Mouse (Mus musculus) liver, postnatal 0 days (tissue): ENCODE results near the gene Upk2.

Experiments
- CTCF ChIP-seq: sonication (generic); IDR thresholded peaks from 2 replicates; pipeline ENCODE4 v1.5.1; 2016; ENCODE audit warnings: antibody characterized with exemption, low read depth
- EP300 ChIP-seq: IDR thresholded peaks from 2 replicates; pipeline ENCODE4 v1.6.1; 2016; ENCODE audit warnings: antibody characterized with exemption, low read depth, mild to moderate bottlenecking

DNA sequence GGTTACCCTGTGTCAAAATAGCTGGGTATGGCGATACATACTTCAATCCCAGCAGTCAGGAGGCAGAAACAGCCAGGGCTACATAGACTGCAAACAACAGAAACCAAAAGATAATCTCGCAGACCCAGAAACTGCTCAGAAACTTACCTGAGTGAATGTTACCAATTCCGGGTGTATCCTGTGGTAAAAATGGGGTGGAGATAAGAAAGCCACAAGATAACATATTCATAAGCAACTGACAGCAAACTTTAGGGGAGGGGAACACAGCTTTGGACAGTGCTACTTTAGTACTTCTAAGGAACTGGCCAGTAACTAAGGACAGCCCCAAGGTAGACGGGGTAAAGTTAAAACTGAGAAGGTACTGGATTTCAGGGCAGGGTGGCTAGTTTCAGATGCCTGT is 42.5 kb downstream of the Upk2 start:
- TF ChIP-seq CTCF: no peak
- TF ChIP-seq EP300: no peak
